ENCODE assay signal across 11 mouse cellular contexts in genomic region chr3:55524491-55525195, GRCm38 (mm10). TPM values are rescaled to one million over a fixed set of nuclear protein-coding genes. Genes with fewer than 3 reads are reported as not detected.
DNase-seq lines count a peak whose midpoint lies in the region; ATAC-seq lines count a peak whose summit lies in the region.
"Had no signal": no experiment of that assay in that cellular context is flagged by ENCODE, and none has a peak within 500 bp of the region (broad histone marks: within the 10 kb centered on the region; RNA-seq: fewer than 3 reads in every experiment).

No protein-coding gene starts in this region.

- ATAC-seq in limb, embryonic 12.5 days (ENCODE audit: insufficient number of reproducible peaks, insufficient read depth, low FRiP score, low TSS enrichment, low read depth) = peak; percentile 28; the same call in 1 of the 2 replicates
- ATAC-seq in intestine, embryonic 16.5 days = no peak

- H3K36me3 ChIP-seq in limb, embryonic 12.5 days = no peaks in the 10 kb centered on the region
- no peaks in the 10 kb centered on the region for H3K36me3 ChIP-seq in intestine, embryonic 16.5 days (ENCODE audit: control insufficient read depth, insufficient read depth, low read length)

- intact Hi-C loops in left cerebral cortex, postnatal 4 days (cut with DNase I) = no loop called here
- intact Hi-C loops in left cerebral cortex, postnatal 10 days (cut with DNase I) = no loop called here

- H3K9me3 ChIP-seq in limb, embryonic 12.5 days = no peaks in the 10 kb centered on the region
- H3K9me3 ChIP-seq in intestine, embryonic 16.5 days (ENCODE audit: control insufficient read depth, low read length) = no peaks in the 10 kb centered on the region

- peak overlapping the region; percentile 19 for H3K4me2 ChIP-seq in limb, embryonic 12.5 days
- no peak overlapping the region for H3K4me2 ChIP-seq in intestine, embryonic 16.5 days (ENCODE audit: low read depth, low read length)

- DNase-seq in left cerebral cortex, postnatal 4 days = peak; percentile 36
- no peak for DNase-seq in left cerebral cortex, postnatal 10 days (ENCODE audit: extremely low spot score in 1 of 2, low spot score in 2 of 2)
- peak; percentile 22 to 41 for DNase-seq in gastrocnemius, adult 8-10 months (ENCODE audit: low spot score in 2 of 2)
- no peak for DNase-seq in testis, postnatal 10 days (ENCODE audit: low spot score)
- DNase-seq in right cerebral cortex, postnatal 25 days = no peak
- DNase-seq: right cerebral cortex, adult 18-20 months; thymus, adult 2 months had no signal

- peaks cover 76% of the 10 kb centered on the region for H3K4me1 ChIP-seq in limb, embryonic 12.5 days (replicated peaks)
- no peaks in the 10 kb centered on the region for H3K4me1 ChIP-seq in intestine, embryonic 16.5 days (ENCODE audit: control insufficient read depth, insufficient read depth, low read length)

- no peak overlapping the region for H3K4me3 ChIP-seq in limb, embryonic 12.5 days (replicated peaks)
- no peak overlapping the region for H3K4me3 ChIP-seq in intestine, embryonic 16.5 days (ENCODE audit: low read length)

- peak overlapping the region; percentile 0; the same call in 1 of the 2 replicates for H3K9ac ChIP-seq in limb, embryonic 12.5 days (replicated peaks)
- H3K9ac ChIP-seq in intestine, embryonic 16.5 days (ENCODE audit: low read depth, low read length) = no peak overlapping the region
- H3K9ac ChIP-seq: lung, embryonic 14.5 days had no signal

- H3K27ac ChIP-seq in limb, embryonic 12.5 days = peak overlapping the region; percentile 91
- H3K27ac ChIP-seq in intestine, embryonic 16.5 days (ENCODE audit: low read length) = no peak overlapping the region

- H3K27me3 ChIP-seq in limb, embryonic 12.5 days = no peaks in the 10 kb centered on the region
- 0 out of 2 replicates have a peak, but pooled peaks cover 2% of the 10 kb centered on the region for H3K27me3 ChIP-seq in intestine, embryonic 16.5 days (replicated peaks; ENCODE audit: control insufficient read depth, insufficient read depth, low read length)

- 38% methylated on average over 9 of the region's 9 CpGs for WGBS in limb, embryonic 12.5 days
- 78% methylated on average over 9 of the region's 9 CpGs for WGBS in intestine, embryonic 16.5 days

RNA-seq across cellular contexts. Expression of gene Gm21954, which starts 52.6 kb away (rescaled TPM):
- not detected for total RNA-seq in left cerebral cortex, postnatal 4 days (2021)
- not detected for total RNA-seq in left cerebral cortex, postnatal 10 days (2021)
- not detected for total RNA-seq in gastrocnemius, adult 8-10 months (2022)
- not detected in 2 replicates for polyA plus RNA-seq in limb, embryonic 12.5 days (2016; fragmentation: Nextera tagmentation; extraction: Ambion mirVana)
- polyA plus RNA-seq in intestine, embryonic 16.5 days (2015; fragmentation: Nextera tagmentation; extraction: Ambion mirVana) = not detected in 2 replicates
- polyA plus RNA-seq: frontal cortex, adult 2 months; lung, embryonic 14.5 days; thymus, adult 2 months had no signal

Comparison
In these comparisons a context has a peak if more than half of its experiments do, and no peak if none do; other contexts are left out.
1. DNase-seq: peak in left cerebral cortex, postnatal 4 days (single experiment) and gastrocnemius, adult 8-10 months (2 of 2); none in left cerebral cortex, postnatal 10 days (0 of 2), testis, postnatal 10 days (single experiment) and right cerebral cortex, postnatal 25 days (single experiment).